Mouse (Mus musculus) gastrocnemius, postnatal 36 days (tissue): ENCODE data around the gene Gmds. TPM values are rescaled to one million over a fixed set of nuclear protein-coding genes. Genes with fewer than 3 reads are reported as not detected.

ENCODE experiments used
- DNase-seq, 2 experiments: peaks; one replicate each; pipeline ENCODE4 v3.0.0; 2022
- intact Hi-C: fragments of 180-260 bp; cut with DNase I; formaldehyde crosslinking; loops from one replicate; pipeline ENCODE4 v1.15.1; 2025
- total RNA-seq, 2 experiments: library from RNA; stranded (reverse); gene quantifications; 2 replicates each; pipeline ENCODE4 v1.2.3; 2021

Gene Gmds
- total RNA-seq, 2 experiments from 2014 or later = 1.2 to 1.6 TPM

DNA sequence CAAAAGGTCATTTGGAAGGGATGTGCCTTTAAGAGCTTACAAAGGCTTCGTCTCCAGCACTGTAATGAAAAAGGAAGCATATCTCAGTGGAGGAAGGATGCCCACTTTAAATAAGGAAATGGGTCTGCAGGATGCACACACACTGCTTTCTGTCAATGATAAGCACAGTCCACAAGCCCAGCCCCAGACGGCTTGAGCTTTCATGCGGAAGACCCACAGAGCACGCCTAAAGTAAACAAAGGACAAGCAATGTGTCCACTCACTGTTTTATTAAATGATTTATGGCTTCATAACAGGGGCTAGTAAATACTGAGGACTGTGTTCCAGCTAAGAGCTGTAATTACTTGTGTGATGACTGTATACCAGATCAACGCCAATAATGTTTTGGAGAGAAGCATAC, 169.4 kb downstream of the Gmds start:
- no peak for DNase-seq
- intact Hi-C loops = no loop called here

DNA sequence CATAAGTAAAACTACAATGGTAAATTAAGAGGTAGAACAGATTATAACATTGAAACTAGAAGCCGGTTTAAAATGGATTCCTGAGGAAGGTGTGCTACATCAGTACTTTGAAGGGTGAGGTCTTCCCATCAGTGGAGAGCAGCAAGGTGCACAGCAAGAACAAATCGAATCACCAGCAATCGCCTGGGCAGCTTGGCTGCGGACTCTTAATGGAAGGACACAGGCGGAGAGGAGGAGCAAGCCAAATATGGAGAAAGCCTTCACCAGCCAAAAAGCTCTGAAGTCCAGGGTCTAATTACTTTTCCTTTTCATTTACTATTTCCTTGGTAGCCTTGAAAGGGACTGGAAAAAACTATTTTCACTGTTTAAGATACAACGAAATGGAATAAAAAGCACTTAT, 170.7 kb downstream of the Gmds start:
- intact Hi-C loops = no loop called here
- DNase-seq = no peak

DNA sequence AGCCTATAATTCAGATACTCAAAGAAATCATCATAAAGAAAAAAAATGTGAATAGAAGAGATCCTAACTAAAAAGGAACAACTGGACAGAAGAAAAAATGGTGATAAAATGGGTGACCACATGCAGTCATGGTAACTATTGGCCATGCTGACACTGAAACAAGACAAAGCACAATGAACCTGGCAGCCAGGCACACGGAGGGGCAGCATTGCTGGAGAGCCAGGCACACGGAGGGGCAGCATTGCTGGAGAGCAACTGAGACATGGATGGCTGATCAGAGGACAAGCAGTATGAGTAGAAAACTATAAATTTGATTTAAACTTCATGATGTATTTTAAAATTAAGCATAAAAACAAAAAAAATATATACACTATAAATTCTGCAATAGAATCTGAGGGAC, 173.0 kb downstream of the Gmds start:
- intact Hi-C loops = no loop called here

DNA sequence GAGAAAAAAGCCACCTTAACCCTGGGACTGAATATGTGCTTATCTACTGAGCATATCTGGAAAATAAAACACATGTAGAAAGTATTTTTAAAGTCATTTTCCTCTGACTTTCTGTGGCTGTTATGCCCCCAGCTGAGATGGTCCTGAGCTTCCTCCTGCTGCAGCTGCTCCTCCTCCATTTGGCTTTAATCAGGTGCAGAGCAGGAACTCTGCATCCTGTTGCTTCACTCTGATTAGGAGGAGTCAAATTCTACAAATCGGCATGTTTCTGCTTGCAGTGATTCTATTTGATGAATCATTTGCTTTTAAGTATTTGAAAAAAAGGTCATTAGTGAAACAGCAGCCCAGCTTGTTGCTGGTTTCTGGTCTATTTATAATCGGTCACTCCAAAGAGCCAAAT, 177.0 kb downstream of the Gmds start:
- no peak for DNase-seq
- intact Hi-C loops = no loop called here

More for the DNA sequence above, 173.0 kb downstream of the Gmds start:
- DNase-seq = no peak

DNA sequence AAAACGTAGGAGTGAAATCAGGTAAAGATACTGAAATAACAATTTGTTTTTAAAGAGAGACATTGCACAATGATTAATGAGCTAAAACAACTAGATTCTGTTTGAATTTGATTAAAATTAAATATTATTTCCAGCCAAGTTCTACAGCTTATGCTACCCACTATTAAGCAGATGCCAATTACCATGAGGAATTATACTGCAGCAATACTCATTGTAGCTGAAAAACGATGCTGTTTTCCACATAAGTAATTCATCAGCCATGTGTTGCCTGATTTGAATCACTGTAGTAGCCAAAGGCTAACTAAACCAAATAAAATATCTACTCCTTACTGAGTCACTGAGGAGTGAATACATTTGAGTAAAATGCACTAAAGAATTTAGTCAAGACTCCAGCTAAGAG, 180.3 kb downstream of the Gmds start:
- DNase-seq = no peak
- intact Hi-C loops = no loop called here

DNA sequence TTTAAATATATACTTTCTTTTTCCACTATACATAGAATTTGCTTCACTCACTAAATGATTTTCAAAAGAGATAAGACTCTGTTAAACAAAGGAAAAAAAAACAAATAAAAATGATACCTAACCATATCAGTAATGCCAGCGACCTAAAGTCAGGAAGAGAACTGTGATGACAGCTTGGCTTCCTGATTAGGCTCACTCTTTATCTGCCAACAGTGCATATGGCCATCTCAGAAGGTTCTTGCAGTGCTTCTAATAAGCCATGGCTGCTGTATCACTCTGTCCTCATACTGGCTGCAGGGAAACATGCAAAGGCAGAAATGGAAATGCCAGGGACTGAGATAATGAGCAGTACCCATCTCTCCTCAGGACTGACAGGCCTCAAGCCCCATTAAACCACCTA, 192.6 kb downstream of the Gmds start:
- DNase-seq = no peak
- intact Hi-C loops = no loop called here

DNA sequence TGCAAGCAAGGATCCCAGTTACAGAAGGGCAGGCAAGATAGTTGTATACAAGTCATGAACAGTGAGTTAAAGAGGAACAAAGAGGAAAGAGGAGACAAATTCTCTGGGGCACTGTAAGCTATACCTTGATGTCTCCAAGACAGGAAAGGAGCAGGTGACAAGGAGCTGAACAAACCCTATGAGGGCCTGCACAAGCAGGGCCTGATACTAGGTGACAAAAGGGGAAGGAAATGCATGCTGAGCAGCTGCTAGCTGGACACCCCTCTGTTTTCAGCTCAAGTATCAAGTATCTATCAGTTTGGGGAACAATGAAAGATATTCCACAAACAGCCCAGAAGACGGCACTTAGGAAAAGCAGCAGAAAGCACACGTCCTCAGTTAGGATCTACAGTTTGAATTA, 193.4 kb downstream of the Gmds start:
- intact Hi-C loops = no loop called here
- no peak for DNase-seq

DNA sequence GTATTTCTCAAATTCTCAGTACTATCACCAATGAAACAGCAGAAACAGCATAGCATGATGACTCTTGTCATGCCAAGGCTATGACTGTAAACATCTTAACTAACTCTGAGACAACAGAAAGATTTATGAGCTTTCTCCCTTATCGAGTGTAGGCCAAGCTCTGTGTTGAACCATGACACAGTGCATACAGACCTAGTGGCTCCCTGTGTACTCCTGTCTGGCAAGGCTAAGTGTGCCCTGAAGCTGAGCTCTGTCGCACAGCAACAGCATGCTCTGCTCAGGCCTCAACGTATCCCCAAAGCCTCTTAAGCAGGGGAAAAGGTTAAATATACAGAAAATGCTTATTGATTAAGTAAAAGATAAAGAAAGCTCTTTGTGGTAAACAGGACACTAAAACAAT, 194.9 kb downstream of the Gmds start:
- intact Hi-C loops = no loop called here
- no peak for DNase-seq

DNA sequence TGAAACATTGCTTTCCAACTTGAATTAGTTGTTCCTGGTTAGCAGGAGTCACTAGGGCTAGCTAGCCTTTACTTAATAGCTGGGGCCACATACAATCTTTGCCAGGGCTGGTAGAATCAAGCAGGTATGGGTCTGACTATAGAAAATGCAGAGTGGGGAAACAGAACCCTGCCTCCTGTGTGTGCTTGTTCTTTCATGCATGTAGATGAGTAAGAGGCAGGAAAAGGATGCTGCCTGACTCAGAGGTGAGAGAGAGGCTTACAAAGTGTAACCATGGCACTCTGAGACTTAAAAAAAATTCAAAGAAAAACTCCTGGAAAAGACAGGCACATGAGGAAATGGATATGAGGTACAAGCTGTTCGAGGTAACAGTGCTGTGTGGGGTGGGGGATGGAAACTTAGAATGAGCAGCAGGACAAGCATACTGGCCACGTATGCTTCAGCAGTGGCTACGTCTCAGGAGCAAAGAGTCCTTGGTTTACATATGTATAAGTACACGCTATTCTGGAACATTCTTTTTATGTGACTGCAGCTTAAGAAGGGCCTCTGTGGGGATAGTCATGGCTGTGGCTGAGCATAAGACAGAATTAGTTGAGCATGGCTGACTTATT, 203.8 kb downstream of the Gmds start:
- no peak for DNase-seq
- intact Hi-C loops = no loop called here

DNA sequence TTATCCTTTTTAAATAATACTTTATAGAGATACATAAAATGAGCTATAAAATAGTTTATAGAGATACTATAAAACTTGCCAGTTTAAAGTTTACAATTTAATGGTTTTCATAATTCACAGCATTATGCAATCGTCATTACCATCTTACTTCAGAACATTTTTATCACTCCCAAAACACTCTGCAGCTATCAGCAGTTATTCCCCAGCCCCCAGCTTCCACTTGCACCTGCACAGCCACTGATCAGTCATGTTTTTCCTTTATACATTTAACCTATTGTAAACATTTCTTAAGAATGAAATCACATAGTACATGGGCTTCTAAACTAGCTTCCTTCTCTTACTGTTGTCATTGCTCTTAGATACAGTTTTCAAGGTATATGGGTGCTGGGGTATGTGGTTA, 208.6 kb downstream of the Gmds start:
- DNase-seq = no peak
- intact Hi-C loops = no loop called here

DNA sequence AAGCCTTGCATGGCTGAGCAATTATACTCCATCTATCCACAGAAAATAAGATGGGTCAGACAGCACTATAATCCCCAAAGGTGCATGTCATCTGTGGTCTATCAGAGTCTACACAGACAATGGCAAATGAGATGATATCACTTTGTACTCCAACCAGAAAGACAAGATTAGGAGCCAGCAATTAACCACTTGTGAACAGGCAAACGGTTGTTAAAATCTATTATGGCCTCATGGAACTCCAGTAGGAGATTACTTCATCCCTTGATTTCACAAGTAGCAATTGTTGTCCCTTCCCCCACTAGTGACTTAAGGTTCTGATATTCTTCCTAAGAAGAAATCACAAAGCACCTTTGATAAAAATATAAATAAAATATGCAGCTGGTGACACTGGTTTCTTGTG, 220.2 kb downstream of the Gmds start:
- intact Hi-C loops = no loop called here
- DNase-seq = no peak

DNA sequence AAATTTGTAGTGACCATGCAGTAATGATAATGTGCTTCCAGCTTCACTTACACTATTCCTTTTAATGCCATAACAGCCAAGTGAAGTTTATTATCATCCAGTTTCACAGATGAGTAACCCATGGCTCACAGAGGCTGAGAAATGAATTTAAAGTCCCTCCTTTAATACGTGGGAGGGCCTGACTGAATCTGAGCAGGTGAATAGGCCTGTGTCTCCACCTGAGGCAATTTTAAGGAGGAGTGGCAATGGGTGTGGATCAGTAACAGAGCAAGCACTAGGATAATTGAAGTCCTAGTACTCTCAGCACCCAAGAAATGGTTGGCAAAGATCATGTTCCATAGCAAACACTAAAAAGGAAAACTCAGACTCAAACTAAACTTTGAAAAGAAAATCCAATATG, 223.1 kb downstream of the Gmds start:
- DNase-seq = no peak
- intact Hi-C loops = no loop called here

DNA sequence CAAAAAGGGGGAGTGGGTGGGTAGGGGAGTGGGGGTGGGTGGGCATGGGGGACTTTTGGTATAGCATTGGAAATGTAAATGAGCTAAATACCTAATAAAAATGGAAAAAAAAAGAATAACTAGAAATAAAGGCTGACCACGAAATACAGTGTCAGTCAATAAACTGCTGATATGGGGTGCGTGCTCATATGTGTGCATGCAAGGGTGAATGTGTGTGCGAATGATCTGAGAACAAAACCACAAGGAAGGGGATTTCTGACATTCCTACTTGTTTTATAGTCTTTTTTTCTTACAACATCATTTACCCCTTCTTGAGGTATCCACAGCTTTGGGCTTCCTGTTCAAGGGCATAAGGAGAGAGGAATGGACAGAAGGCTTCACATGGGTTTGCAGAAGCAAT, 224.7 kb downstream of the Gmds start:
- no peak for DNase-seq
- intact Hi-C loops = no loop called here

DNA sequence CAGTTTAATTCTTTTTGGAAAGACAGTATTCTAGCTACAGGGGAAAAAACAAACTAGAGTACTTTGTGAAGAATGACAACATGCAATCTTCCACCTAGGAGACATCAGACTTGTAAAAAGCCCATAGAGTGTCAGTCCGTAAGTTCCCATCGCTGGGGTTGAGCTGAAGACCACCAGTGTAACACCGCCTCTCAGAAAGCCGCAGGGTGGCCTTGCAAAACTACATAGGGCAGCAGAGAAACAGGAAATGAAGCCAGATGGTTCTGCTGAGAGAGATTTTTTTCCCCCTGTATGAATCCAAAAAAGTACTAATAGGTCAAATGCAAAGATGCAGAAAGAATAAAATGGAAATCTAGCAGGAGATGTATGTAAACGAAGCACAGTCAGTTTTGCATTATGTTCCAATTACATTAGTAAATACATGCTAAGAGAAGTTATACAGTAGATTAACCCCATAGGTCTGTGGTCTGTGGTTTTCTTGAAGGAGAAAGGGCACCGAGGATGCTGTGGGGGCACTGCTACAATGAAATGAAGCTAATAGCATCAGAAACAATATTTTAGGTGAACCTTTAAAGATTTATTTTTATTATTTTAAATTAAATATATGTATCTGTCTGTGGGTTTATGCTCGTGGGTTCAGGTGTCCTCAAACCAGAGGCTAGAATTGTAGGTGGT, 250.1 kb downstream of the Gmds start:
- no peak for DNase-seq
- intact Hi-C loops = no loop called here

DNA sequence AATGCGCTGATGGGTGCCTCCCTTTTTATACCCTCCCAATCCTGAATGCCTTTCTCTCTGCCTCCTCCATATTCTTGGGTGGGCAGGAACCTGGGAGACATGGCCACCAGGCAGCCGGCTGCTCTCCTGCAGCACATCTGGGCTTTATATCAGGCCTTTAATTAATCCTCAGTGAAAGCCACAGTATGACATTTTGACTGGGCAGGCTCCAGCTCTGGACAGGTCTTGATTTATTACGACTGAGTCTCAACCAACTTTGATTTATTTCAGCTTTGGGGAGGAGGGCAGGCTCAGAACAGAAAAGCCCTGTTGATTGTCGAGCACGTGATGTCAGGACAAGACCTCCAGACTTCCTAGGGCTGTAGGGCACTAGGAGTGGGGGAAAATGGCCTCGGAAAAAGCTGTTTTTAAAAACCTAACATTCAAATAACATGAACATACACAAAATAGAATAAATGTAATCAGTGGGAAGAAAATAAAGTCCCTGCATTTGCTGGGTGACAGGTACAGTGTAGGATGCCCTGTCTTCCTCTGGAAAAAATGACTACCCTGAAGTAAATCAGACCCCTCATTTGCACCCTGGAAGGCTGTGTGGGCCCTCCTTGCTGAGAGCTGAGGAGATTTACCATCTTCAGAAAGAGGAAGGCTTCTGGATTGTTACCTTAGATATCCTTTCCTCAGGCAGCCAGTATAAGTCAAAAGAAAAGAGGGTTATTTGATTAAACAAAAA, 257.9 kb downstream of the Gmds start:
- no peak for DNase-seq
- intact Hi-C loops = no loop called here

DNA sequence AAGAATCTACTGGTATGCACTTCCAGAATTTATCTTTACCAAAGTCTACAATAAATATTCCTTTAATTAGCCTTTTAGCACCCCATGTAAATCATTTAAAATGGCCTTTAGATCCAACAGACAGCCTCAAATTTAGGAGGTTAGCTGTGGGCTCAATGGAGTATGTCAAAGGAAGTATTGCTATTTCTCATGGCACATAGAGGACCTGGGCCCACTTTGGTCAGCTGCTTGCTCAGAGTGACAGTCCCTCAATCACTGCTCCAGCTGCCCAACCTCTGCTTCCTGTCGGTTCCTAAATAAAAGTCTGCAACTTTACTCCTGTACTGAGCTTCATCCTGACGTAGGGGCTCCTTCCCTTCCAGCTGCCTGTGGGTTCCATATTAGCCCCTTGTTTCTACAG, 264.9 kb downstream of the Gmds start:
- no peak for DNase-seq
- intact Hi-C loops = no loop called here

DNA sequence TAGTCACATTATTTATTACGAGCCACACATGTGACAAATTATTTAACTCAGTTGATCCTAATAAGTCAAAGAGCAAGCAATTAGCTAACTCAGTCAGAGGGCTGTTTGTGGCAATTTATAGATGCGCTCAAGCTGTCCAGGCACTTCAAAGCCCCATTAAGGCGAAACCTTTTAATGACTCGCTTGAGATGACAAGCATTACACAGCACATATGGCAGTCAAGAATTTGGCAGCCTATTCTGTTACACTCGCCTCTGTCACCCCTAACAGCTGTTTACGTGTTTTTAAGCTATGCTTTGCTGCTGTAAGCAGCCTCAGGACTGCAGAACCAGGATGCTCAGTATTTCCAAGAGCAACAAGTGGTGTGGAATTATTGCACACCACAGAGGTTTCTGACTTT, 283.2 kb downstream of the Gmds start:
- DNase-seq = no peak
- intact Hi-C loops = no loop called here

DNA sequence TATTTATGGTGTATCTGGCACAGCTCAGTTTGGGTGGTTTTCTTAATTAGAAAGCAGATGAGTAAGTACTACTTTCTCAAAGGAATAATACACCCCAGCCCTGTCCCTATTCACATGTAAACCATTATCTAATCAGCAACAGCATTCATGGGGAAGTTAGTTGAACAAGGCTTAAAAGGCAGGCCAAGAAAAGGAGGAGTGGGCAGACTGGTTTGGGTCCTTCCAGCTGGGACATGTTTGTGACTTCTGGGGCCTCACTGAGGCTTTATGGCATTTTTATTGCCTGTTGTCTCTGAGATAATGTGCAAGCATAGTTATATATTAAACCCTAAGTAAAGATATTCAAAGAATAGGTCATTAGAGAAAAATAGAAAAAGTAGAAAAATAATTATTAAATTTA, 285.0 kb downstream of the Gmds start:
- intact Hi-C loops = no loop called here
- no peak for DNase-seq

DNA sequence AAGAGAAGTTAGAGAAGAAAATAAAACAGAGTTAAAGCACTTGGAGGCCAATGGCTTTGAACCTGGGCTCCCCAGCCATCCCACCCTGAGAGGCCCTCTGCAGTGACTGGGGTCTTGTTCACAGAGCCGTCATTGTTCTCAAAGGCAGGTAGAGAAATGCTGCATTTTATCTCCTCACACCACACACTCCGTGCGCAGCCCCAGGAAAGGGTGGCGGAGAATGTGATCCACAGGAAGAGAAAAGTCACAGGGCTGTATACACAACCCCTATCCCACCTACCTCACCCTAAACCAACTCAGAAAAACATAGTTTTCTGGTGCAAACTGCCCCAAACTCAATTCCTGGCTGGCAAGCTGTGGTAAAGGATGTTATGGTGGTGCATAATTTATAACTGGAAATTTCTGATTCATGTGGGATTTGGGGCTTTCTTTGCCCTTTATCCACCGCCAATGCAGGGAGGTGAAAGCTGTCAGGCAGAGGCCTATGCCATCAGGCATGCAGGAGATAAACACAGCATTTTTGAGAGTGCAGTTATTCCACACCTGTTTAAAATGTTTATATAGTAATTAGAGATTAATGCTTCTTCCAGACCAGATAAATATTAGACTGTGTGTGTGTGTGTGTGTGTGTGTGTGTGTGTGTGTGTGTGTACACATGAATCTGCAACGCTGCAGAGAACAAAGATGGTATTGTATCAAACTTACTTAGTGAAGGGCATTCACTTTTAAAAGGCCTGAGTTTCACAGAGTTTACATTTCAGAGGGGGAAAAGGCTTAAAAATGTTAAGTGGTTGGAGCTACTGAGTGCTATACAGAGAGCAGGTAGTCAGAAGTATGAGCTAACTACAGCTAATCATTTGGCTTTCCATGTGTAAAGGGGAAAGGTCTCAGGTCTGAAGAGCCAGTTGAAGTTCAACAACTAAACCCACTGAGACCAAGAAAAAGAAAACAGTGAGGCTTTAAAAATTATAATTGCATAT, 290.3 kb downstream of the Gmds start:
- no peak for DNase-seq

DNA sequence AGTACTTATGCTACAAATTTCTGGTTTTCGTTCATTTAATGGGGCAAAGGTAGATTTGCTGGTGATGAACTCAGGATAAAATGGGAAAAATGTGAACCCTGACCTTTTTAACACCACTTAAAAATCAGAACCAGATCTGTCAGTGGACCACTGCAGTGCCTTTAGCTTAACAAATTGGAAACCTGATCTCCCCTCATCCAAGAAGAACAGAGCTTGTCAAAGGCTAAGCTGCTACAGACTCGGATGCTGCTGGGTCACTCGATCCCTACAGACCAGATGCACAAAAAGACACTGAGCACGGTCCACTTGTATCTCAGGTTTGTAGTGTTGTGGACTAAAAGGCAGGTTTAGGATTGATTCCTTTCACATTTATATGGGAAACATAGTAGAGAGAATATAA, 291.6 kb downstream of the Gmds start:
- intact Hi-C loops = no loop called here
- DNase-seq = no peak

More for the DNA sequence above, 290.3 kb downstream of the Gmds start:
- intact Hi-C loops = no loop called here

DNA sequence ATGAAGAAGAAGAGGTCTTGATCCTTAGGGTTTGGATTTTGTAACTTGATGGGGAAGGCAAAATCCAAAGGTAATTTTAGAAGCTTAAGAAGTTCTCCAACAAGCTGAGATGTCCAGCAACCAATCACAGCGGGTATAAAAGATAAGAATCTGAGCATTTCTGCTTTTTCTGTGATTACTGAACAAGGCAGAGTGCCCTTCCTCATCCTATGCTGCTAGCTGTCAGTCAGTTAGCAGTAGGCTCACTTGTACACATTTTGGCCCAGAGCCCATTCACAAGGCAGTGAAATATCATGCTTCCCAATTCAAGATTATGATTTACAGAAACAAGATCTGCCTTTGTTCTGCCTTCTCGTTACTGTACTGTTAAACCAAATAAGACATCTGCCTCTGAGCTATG, 295.8 kb downstream of the Gmds start:
- intact Hi-C loops = no loop called here
- DNase-seq = no peak
